Mouse (Mus musculus) megakaryocyte, embryonic 14.5 days (primary cell): ENCODE measurements around the gene Ankrd10. TPM values are rescaled to one million over a fixed set of nuclear protein-coding genes. Genes with fewer than 3 reads are reported as not detected.
A peak's percentile ranks its signal among the peaks of the same experiment; 100 is the strongest.

ENCODE experiments used
- H3K27me3 ChIP-seq: replicated peaks from 2 replicates; pipeline ENCODE3; 2012; ENCODE audit warnings: inconsistent platforms
- H3K36me3 ChIP-seq: replicated peaks from 2 replicates; pipeline ENCODE3; 2012; ENCODE audit warnings: low read length, inconsistent platforms, mixed read lengths
- H3K4me1 ChIP-seq: 2 replicates; pipeline ENCODE4 v1.6.1; 2012; ENCODE audit warnings: inconsistent platforms
- H3K4me3 ChIP-seq: replicated peaks from 2 replicates; pipeline ENCODE3; 2012; ENCODE audit warnings: moderate library complexity, mild to moderate bottlenecking, inconsistent platforms
- H3K9me3 ChIP-seq: 2 replicates; pipeline ENCODE4 v1.6.1; 2012; ENCODE audit warnings: inconsistent platforms
- FLI1 ChIP-seq: IDR thresholded peaks from 2 replicates; pipeline ENCODE4 v1.6.1; 2012; ENCODE audit warnings: low read length, inconsistent platforms, mixed read lengths
- GATA1 ChIP-seq: IDR thresholded peaks from 3 replicates; pipeline ENCODE4 v1.6.1; 2012; ENCODE audit warnings: mixed read lengths, low read length, inconsistent platforms, borderline replicate concordance
- polyA plus RNA-seq: library from polyadenylated mRNA; stranded (reverse); fragments of >175 nt; gene quantifications from 2 replicates; pipeline ENCODE4 v1.2.3, GENCODE M21; 2012; ENCODE audit warnings: low replicate concordance; ENCODE audit not compliant: insufficient read depth

The Ankrd10 gene
- polyA plus RNA-seq, 1 experiment = 13.2 TPM

DNA sequence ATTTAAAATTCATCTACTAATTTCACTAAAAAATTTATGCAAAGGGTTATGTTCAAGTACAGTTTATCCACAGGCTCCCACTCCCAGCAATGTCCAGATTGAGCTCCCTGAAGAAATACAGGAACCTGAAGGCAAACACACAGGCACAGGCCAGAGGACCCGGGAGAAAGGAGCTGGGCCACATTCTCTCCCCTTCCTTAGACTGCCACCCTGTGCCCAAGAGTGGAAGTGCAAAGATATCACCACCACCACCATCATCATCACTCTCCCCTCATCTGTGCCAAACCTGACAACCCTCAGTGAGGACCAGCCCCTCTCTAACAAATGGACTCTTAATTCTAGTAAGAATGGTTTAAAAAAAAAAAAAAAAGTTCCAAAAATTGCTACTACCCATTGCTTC, 19.3 kb downstream of the Ankrd10 start:
- Histone ChIP-seq H3K4me1 (no peaks in the 10 kb centered on the region; the same call in 1 of the 2 replicates), H3K9me3 (no peaks in the 10 kb centered on the region), H3K27me3 (no peaks in the 10 kb centered on the region), H3K4me3 (no peak overlapping the region), H3K36me3 (peaks cover 98% of the 10 kb centered on the region)
- TF ChIP-seq FLI1 (no peak), GATA1 (no peak)

DNA sequence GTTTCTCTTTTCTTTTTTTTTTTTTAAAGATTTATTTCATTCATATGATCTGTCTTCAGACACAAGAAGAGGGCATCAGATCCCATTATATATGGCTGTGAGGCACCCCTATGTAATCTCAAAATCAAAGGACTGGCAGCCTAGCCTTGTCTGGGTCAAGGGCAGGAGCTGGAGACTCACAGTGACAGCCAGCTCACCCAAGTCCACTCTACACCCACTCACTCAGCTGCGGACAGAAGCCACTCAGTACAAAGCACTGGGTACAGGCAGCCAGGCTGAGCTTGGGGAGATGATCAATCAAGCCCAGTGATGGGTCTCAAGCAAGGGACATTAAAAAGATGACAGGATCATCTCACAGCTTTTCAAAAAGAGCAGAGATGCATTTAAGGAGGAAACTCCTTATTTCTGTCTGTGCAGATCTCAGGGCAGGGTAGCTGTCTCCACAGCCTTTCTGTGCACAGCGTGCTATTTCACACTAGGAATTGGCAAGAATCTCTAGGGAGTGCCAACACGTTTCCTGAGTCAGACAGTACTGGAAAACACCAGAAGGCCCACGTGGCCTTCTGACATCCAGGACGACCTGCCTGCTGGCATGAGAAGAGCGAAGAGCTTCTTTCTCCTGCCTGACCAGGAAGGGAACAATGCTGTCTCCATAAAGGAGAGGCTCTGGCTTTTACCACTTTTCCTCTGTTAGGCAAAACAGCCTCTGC, 21.3 kb downstream of the Ankrd10 start:
- peaks cover 3% of the 10 kb centered on the region for H3K9me3 ChIP-seq
- H3K27me3 ChIP-seq = no peaks in the 10 kb centered on the region
- no peaks in the 10 kb centered on the region; the same call in 1 of the 2 replicates for H3K4me1 ChIP-seq
- peaks cover 100% of the 10 kb centered on the region for H3K36me3 ChIP-seq
- no peak overlapping the region for H3K4me3 ChIP-seq
- TF ChIP-seq GATA1 (no peak), FLI1 (no peak)

DNA sequence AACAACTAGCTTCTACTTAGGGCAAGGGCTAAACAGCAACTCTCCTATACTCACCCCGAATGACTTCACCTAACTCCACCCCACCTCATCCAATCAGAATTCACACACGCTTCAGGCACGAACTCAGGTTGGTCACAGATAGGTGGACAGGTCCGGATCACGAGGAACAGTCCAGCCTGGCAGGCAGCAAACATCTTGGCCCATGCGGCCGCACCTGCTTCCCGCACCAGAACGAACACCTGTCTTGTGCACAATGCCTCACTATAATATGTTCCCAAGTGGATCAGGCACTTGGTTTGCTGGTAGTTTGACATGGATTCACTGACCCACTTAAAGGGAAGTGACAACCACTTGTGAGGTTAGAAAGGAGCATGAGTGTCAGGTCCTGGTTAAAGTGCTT, 26.7 kb downstream of the Ankrd10 start:
- Histone ChIP-seq H3K4me3 (peak overlapping the region; percentile 21), H3K9me3 (peaks cover 36% of the 10 kb centered on the region), H3K27me3 (no peaks in the 10 kb centered on the region), H3K36me3 (peaks cover 78% of the 10 kb centered on the region), H3K4me1 (peaks cover 9% of the 10 kb centered on the region)
- TF ChIP-seq GATA1 (no peak), FLI1 (no peak)

DNA sequence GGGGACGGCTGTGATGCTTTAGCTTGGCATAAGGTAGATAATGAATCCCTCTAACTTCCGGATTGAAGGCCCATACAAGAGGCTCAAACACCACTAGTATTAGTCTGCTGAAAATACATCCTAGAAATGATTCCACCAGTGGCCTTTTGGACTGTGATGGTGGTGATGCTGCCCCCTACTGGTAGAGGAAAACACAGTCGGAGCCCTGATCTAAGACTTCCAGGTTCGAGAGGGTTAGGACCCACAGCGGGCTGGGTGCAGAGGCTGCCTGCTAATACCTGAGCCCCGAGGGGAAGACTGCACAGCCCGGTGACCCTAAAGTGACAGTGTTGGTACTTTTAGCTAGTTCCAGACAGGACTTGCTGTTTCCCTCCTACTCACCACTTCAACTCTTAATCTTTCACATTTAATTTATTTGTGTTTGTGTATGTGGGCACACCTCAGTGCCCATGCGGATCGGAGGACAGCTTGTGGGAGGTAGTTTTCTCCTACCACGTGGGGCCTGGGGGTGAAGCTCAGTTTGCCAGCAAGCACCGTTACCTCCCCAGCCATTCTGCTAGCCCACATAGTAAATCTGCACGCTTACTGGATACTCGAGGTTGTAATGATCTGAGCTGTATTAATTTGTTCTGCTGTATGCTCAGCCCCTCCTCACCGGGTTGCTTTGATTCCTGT, 33.4 kb downstream of the Ankrd10 start:
- Histone ChIP-seq H3K4me1 (peaks cover 25% of the 10 kb centered on the region), H3K36me3 (peaks cover 14% of the 10 kb centered on the region), H3K9me3 (peaks cover 33% of the 10 kb centered on the region), H3K4me3 (peak overlapping the region; percentile 76), H3K27me3 (peaks cover 9% of the 10 kb centered on the region)
- TF ChIP-seq FLI1 (no peak), GATA1 (no peak)

DNA sequence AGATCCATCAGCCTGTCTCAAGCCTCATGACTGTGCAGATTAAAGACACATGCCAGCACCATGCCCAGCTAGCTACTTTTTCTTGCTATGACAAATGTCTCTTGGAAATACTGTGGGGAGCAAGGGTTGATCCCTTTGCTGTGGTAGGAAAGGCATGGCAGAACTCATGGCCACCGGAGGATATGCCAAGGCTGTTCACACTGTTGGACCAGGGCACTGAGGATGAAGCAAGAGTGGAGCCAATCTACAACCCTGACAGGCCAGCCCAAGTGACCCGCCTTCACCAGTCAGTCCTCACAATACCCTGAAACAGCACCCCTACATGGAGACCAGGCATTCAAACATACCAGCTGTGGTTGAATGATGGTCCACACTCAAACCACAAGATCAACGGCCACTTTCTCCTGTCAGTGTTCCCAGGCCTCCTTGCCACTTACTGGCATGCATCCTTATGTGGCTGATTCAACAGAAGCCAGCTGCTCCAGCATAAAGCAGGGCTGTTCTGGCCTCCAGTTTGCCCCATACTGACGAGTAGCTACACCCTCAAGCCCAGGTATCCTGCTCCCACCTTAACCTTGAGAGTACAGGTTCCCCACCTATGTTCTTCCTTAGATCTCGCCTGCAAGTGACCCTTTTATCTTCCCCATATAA, 35.1 kb downstream of the Ankrd10 start:
- Histone ChIP-seq H3K27me3 (peaks cover 17% of the 10 kb centered on the region), H3K4me1 (peaks cover 25% of the 10 kb centered on the region), H3K4me3 (no peak overlapping the region), H3K36me3 (peaks cover 8% of the 10 kb centered on the region), H3K9me3 (peaks cover 33% of the 10 kb centered on the region)
- TF ChIP-seq GATA1 = no peak
- no peak for TF ChIP-seq FLI1

DNA sequence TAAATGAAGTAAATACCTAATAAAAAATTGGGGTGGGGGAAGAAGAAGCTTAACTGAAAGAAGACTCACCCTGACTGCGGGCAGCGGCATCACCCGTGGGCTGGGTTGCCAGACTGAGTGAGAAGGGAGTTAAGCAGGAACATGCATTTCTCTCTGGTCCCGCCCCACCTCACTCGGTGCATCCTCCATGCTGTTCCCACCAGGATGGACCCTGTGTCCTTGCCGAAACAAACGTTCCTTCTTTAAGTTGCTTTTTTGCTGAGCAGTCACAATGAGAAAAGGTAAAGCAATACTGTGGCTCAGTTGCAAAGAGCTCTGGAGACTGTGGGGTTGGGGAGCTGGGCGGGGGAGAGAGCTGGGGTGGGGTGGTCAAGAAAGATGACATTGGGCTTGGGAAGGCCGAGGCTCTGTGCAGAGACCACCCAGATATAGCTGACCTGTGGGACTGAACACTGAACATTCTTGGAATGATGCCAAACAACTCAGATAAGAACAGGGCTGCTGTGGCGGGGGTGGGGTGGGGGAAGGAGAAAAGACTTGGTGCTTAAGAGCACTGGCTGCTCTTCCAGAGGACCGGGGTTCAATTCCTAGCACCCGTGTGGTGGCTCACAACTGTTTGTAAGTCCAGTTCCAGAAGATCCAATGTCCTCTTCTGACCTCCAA, 42.2 kb downstream of the Ankrd10 start:
- H3K36me3 ChIP-seq = no peaks in the 10 kb centered on the region
- H3K4me3 ChIP-seq = no peak overlapping the region
- TF ChIP-seq GATA1 (no peak), FLI1 (no peak)
- peaks cover 24% of the 10 kb centered on the region for H3K9me3 ChIP-seq
- H3K27me3 ChIP-seq = peaks cover 46% of the 10 kb centered on the region
- peaks cover 17% of the 10 kb centered on the region for H3K4me1 ChIP-seq

DNA sequence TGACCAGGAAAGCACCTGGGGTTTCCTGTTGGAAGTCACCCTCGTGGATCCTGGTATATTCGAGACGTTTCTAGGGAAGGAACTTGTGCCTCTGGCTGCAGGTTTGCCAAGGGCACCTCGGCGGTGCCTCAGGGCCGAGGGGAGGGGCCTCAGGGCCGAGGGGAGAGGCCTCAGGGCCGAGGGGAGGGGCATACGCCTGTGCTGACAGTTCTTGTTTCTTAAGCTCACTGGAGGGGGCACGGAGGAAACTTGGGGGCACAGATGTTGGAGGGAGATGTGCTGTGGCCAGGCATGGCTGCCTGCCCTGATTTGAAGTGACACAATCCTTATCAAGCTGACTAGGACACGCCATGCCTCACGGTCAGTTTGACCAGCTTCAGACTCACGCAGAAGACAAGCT, 43.3 kb downstream of the Ankrd10 start:
- TF ChIP-seq FLI1 (no peak), GATA1 (no peak)
- H3K9me3 ChIP-seq = peaks cover 22% of the 10 kb centered on the region
- peak overlapping the region; percentile 7 for H3K4me3 ChIP-seq
- no peaks in the 10 kb centered on the region for H3K36me3 ChIP-seq
- peaks cover 42% of the 10 kb centered on the region for H3K27me3 ChIP-seq
- H3K4me1 ChIP-seq = peaks cover 22% of the 10 kb centered on the region

DNA sequence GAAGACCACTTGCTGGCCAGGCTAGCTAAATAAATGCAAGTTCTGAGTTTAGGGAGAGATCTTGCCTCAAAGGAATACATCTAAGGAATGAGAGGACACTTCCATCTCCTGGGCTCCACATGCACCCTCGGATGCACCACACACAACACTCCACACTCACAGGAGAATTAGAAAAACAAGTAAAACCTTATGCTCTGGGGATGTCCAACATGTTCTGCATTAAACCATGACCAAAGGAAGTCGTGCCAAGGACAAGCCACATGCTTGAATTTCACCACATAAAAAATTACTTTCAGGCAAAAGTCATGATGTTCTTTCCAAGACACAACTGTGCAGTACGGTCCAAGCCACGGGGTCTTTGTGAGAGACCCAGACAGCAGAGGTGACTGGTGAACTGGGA, 43.7 kb downstream of the Ankrd10 start:
- Histone ChIP-seq H3K9me3 (peaks cover 17% of the 10 kb centered on the region), H3K4me1 (peaks cover 25% of the 10 kb centered on the region), H3K4me3 (no peak overlapping the region), H3K27me3 (peaks cover 42% of the 10 kb centered on the region), H3K36me3 (no peaks in the 10 kb centered on the region)
- no peak for TF ChIP-seq FLI1
- TF ChIP-seq GATA1 = no peak

DNA sequence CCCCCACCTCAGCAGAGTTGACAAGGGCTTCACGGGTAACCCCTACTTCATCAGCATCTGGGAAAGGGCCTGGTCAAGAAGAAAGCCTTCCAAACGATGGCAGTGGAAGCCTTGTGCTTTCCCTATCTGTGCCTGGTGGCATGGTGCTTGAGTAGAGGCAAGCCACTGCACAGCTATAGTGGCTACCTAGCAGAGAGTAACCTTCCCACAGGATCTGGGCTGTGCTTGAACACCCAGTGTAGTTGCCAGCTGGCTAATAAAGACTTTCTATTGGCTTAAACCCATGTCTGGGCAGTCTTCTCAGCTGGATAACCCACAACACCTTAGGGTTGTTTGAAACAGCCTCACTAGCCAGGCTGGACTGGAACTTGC, 49.2 kb downstream of the Ankrd10 start:
- Histone ChIP-seq H3K27me3 (peaks cover 29% of the 10 kb centered on the region), H3K9me3 (peaks cover 48% of the 10 kb centered on the region), H3K36me3 (peaks cover 4% of the 10 kb centered on the region), H3K4me3 (no peak overlapping the region), H3K4me1 (peaks cover 33% of the 10 kb centered on the region)
- TF ChIP-seq GATA1 = no peak
- TF ChIP-seq FLI1 = no peak
